Mouse (Mus musculus): ENCODE measurements around the gene Padi1.

The Padi1 gene

DNA sequence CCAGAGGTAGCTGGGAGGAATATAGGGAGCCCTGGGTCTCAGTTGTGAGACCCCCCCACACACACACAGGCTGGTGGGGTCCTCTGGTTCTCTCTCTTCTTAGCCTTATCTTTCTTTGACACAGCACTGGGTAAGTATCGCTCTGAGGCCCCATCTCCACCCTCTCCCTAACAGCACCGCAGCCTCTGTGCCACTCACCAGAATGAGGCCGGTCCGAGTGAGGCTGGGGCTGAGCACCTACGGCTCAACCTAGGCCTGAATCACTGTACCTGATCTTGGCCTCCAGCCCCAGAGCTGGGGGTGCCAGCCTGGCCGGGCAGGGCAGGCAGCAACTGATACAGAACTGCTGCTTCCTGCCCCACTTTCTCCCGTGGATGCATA, 15.2 kb upstream of the Padi1 start:
- DNase-seq = no peak

- peak; percentile 18 for DNase-seq
Observed at GRCm38 (mm10) chr4:140860125-140860766, 14.7 kb upstream of the Padi1 start.

DNA sequence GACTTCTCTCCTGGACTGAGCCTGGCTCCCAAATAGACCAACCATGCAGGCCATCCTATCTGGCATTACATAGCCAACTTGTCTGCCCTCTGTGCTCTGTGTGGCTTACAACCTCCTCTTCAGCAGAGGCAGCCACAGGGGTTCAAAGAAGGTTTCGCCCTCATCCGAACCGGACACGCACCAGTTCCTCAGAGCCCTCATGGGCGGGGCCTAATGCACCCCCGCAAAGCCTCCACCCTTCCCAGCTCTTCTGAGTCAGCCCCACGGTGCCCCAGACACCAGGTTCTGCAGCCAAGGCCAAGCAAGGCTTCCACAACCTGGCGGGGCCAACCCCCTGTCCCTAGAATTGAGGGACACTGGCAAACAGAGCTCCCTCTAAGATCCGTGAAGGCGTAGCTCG, 13.7 kb upstream of the Padi1 start:
- no peak for DNase-seq

DNA sequence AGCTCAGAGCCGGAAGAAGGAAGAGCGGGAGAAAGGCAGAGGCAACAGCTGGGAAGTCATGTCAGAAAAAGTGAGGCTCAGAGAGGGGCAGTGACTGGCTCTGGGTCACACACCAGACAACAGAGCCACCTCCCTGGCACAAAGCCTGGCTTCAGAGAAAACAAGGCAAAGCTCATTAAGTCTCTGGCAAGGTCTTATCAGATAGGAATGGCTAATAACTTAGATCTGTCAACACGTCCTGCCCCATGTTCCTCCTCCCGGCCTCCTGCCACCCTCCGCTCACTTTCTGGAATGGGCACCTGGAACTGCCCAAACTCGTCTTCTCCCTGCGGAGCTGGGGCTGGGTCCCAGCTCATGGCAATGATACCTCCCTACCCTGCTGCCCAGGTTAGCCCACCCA, 12.2 kb upstream of the Padi1 start:
- DNase-seq = no peak

DNA sequence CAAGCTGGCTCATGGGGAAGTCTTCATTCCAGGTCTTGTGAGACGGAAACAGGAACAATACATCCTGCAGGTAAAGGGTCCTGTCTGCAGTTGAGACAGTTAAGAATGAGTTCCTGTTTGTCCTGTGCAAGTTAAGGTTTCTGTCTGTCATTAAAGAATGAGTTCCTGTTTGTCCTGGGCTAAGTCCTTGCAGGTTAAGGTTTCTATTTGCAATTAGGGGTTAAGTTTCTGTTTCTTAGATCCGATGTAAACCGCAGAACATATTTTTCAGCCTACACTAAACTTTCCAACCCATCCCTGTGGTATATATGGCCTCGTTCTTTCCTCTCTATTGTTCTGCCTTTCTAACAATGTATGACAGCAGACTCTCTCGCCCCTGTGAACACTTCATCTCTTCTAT, 11.5 kb upstream of the Padi1 start:
- no peak for DNase-seq

GRCm38 (mm10) chr4:140855151-140855550, 9.6 kb upstream of the Padi1 start:
- DNase-seq = no peak

GRCm38 (mm10) chr4:140854455-140854864, 8.9 kb upstream of the Padi1 start:
- DNase-seq = no peak

DNA sequence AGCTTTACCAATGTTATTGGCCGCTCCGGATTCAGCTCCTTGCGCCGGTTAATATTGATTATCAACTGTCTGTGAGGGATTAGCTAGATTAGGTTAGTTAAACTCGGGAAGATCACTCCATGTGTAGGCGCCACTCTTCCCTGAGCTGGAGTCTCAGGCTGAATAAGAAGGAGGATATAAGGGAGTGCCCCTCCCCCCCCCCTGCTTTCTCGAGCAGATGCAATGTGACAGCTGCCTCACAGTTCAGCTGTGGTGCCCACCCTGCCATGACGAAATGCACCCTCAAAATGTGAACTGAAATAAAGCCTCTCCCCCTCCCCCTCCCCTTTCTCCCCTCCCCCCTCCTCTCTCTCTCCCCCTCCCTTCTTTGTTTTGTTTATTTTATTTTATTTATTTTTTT, 8.0 kb upstream of the Padi1 start:
- DNase-seq = no peak

- no peak for DNase-seq
Observed at GRCm38 (mm10) chr4:140849310-140849709, 3.7 kb upstream of the Padi1 start.

DNA sequence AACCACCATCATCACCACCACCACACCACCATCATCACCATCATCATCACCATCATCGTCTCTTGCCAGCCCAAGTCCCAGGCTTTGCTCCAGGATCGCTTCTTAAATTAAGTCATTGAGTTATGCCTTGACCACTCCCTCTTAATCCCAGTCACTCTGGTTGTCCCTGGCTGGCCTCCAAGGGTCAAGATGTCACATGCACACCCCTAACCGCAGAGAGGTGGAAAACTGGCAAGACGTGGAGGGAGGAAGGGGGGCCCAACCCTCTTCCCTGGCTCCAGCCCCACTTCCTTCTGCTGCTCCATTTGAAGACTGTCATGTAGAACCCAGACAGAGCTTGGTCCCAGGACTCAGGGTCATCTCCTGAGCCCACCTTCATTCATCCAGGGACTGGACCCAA, 587 bp downstream of the Padi1 start:
- DNase-seq = peak; percentile 61

- no peak for DNase-seq
Observed at GRCm38 (mm10) chr4:140843670-140844280, 1.8 kb downstream of the Padi1 start.

GRCm38 (mm10) chr4:140842909-140843308, 2.7 kb downstream of the Padi1 start:
- DNase-seq = no peak

DNA sequence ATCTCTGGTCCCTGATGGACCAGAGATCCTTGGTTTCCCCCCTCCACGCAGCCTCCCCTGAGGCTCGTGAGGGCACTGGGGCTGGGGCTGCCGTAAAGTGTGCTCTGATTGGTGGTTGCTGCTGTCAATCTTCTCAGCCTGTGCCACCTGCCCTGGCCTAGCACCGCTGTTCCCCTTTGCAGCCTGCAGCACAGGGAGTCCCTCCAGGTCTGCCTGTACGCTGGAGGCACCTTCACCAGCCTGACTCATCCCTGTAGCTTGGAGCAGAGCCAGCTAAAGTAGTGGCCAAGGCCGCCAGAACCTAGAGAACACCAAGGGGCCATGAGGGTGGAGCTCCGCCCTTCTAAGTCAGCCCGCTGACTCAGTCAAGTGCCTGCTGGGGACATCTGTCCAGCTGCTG, 7.7 kb downstream of the Padi1 start:
- DNase-seq = peak; percentile 18

GRCm38 (mm10) chr4:140836208-140836866, 9.2 kb downstream of the Padi1 start:
- DNase-seq = no peak

DNA sequence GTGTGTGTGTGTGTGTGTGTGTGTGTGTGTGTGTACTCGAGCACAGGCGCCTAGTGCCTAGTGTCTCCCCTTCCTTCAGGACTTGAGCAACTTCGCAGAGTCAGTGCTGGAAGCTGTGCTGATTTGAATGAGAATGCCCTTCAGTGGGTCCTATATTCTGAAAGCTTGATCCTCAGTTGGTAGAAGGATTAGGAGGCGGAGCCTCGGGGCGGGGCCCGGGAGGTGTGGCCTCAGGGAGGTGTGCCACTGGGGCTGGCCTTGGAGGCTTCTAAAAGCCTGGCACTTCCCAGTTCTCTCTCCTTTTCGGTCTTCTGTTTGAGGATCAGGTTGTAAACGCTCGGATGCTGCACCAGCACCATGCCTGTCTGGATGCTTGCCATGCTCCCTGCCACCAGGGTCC, 9.9 kb downstream of the Padi1 start:
- peak; percentile 43 for DNase-seq

DNA sequence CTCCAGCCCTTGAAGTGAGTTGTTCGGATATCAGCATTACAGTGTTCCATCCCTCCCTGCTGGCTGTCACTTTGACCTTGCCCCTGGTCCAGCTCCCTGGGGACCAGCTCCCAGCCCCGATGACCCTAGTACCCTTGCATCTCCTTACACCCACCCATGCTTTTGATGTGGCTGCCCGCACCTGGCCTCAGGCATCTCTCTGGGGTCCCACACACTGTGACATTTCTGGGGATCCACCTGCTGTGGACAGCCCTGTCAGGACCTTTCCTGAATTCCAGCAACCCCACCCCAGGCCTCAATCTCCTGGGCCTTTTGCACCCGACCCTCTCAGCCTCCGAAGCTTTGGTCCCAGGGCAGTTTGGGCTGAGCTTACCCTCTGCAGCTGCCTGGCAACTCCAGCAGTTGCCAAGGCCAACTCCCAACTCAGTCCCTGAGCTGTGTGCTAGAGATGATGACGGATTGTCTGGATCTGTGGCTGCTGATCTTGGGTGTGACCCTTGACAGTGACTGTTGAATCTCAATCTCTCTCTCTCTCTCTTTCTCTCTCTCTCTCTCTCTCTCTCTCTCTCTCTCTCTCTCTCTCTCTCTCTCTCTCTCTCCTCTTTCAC, 11.1 kb downstream of the Padi1 start:
- no peak for DNase-seq

- no peak for DNase-seq
Observed at GRCm38 (mm10) chr4:140832821-140833220, 12.8 kb downstream of the Padi1 start.

- DNase-seq = no peak
Observed at GRCm38 (mm10) chr4:140831808-140832207, 13.8 kb downstream of the Padi1 start.

DNA sequence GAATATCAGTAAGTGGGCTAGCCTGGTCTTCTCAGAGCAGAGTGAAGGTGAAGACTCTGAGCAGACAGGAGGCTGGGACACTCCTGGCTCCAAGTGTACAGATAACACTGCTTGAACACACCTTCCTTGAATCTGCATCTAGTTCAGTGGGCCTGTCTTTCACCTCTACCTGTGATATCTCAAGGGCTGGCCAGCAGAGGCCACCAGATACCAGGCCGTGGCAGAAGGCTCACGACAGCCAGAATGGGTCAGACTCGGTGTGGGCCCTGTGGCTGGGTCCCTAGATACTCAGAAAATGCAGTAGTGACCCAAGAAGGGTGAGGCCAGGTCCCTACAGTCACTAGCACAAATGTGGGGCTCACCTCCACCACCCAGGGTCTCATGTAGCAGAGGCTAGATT, 18.3 kb downstream of the Padi1 start:
- no peak for DNase-seq

GRCm38 (mm10) chr4:140825942-140826341, 19.6 kb downstream of the Padi1 start:
- no peak for DNase-seq

DNA sequence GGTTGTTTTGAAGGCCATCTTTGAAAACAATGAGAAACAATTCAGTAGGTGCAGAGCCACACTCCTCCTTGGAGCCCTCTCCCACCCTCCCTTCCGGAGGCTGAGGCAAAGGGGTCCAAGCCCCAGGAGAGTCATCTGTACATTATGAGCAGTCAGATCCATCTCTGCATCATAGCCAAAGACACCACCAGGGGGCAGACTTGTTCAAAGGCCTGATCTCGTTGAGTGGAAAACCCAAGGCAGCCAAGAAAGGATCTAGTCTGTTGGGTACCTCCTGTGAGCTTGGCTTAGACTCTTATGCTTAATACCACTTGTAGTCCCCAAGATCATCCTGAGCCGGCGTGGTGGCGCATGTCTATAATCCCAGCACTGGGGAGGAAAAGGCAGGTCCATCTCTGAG, 23.6 kb downstream of the Padi1 start:
- peak; percentile 73 for DNase-seq

- DNase-seq = no peak
Observed at GRCm38 (mm10) chr4:140817413-140817812, 28.2 kb downstream of the Padi1 start.

DNA sequence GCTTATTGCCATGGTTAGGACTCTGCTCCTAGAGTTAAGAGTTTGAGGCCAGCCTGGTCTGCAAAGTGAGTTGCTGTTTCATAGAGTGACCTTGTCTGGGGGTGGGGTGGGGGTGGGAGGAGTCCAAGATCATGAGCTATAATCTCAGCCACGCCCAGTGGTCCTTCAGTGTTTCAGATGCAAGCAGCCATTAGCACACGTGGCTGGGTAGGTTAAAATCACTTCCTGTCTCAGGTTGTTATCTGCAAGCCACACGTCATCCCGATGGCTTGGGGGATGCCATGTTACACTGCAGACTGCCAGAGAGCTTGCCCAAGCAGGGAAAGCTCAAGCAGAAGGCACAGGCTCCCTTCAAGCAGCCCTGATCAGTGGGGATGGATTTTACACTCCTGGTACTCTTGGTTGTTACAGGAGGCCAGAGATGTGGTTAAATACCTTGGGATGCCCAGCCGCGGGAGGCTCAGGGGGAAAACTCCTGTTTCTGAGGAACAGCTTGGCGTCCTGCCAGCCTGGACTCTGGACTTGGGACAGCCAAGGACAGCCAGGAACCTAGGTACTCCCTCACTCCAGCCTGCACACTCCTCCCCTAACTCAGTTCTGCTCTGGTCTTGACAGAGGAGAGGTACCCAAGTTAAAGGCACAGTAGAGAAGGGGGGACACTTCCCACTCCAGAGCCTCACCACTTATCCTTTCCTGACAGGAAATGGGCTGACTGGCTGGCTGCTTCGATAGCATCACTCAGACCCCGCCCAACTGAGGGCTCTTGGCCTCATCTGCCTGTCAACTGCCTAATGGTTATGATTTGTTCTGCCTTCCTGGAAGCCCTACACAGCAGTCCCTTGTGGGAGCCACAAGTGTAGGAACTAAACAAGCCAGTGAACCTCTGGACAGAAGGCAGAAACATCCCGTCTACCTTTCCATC, 29.3 kb downstream of the Padi1 start:
- DNase-seq = peak; percentile 67
